Mouse (Mus musculus): ENCODE results near the gene Gpx3.
"Not testable (repeated sequence)": the region's sequence is repeated elsewhere in the genome, so short reads cannot be mapped to it uniquely, and the experiment has no call there.

Gpx3 gene

DNA sequence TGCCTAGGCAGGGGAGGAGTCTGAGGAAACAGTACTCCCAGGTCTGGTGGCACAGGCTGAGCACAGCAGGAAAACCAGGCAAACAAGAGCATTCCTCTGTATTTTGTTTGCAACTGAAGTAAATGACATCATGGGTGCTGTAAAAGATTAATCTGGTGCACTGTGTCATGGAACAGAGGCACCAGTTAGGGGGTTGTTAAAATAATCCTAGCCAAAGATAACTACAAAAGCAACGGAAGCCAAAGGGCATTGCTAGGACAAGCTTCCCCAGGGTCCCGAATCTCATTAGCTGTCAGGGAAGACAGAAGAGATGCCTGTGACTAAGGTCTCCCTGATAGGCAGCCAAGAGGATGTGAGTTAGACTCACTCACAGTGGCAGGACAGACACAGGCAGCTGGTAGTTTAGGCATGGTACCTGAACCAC is 21.2 kb upstream of the Gpx3 start:
- no peak for DNase-seq

DNA sequence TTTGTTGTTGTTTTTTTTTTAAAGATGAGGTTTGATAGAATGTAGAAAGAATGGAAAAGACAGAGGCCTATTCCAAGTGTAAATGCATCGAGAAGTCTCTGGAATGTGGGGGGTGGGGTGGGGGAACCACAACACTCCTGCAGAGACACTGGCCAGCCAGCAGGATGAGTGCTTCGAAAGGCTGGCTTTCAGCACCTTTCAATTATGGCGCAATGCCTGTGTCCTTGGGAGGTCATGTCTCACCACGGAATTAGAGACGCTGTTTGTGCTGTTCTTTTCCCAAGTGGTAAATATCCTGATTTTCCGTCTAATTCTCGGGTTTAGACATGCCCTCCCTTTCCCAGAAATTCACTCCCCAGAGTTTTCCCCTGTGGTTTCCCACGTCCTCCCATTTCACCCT is 19.6 kb upstream of the Gpx3 start:
- DNase-seq: no peak

DNA sequence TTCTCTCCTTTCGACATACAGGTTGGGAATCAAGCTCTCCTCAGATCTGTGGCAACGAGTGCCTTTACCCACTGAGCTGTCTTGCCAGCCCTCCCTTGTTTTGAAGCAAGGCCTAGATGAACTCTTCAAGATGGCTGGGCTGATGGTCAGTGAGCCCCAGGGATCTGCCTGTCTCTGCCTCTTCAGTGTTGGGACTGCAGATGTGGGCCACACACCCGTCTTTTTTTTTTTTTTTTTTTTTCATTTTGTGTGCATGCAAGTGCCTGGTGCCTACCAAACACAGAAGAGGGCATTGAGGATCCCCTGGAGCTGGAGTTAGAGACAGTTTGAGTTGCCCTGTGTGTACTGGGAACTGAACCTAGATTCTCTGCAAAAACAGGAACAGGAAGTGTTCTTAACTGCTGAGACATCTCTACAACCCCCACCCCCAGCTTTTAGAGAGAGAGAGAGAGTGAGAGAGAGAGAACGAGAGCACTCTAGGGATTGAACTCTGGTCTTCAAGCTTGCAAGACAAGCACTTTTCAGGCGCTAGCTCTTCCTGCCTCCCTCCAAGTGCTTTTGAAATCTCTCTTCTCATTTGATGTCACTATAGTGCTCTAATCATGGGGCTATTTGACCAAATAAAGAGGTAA is 17.9 kb upstream of the Gpx3 start:
- no peak for DNase-seq

DNA sequence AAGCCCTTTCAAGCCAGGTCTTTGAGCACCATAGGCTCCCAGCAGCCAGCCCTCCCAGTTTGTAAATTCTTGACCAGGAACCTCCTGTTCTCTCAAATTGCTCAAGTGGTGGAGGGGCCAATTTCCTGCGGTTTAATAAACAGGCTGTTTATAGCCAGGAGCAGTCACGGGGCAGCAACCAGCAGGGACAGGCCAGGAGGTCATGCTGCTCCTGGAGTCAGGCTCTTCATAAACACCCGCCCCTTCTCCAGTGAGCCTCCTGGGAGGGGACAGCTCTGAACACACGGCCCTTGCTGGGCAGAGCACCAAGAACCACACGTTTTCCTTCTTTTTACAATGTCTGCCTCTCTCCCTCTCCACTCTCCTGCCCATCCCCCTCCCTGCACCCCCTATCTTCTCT is 17.3 kb upstream of the Gpx3 start:
- DNase-seq: no peak

DNA sequence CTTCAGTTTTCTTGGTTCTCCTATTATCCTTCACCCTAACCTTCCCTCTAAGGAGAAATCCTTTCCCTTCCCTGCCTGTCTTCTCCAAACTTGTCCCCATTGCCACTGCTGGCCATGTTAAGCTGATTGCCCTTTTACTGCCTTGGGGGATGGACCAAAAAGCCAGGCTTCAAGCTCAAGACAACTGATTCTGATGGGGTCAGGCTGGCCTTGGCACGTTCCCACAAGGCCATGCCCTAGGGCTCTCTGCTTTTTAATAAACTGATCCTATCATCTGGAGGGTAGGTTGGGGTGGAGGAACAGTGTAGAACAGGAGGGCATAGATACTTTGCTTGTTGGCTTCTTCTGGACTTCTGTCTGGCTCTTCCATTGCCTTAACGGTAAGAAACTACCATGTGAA is 16.8 kb upstream of the Gpx3 start:
- no peak for DNase-seq

DNA sequence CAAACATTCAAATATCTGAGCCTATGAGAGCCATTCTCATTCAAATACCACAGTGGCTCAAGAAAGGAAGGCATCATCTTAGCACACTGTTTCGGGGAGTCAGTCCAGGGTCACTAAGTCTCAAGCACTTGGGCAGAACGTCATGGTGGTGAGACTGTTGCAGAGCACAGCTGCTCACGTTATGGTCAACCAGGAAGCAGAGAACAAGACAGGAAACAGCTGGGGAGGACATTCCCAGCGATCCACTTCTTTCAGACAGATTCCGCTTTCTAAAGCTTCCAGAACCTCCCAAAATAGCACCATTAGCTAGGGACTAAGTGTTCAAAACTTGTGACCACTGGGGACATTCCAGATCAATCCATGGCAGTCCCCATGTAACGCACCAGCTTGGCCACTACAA is 14.3 kb upstream of the Gpx3 start:
- DNase-seq: no peak

DNA sequence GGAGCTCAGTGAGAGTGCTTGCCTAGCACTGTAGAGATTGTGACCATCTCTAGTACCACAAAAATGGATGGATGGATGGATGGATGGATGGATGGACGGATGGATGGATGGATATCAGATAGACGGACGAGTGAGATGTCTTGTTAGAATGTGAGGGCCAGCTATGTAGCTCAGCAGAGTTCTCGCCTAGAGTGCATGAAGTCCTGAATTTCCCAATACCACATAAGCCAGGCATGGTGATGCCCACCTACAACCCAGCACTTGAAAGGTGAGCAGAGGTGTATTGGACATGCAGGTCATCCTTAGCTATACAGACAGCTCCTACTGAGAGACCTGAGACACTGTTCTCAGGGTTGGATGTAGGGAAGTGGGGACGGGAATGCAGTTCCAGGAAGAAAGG is 10.9 kb upstream of the Gpx3 start:
- no peak for DNase-seq

DNA sequence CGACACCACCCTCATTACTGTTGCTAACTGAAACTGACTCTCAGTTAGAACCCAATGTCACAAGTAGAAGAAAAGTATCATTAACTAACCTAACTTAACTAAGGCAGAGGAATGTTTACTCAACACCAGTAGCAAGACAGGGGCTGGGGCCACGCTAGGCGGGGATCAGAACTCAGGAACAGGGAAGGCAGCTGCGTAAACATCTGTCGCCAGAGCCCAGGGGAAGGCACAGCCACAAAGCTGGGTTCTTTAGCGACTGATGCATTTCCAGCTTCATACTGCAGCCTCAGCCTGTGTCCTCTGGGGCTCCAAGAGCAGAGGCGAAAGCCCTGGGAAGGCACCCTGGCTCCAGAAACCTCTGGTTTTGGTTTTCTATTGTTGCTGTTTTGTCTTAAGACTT is 10.2 kb upstream of the Gpx3 start:
- no peak for DNase-seq

DNA sequence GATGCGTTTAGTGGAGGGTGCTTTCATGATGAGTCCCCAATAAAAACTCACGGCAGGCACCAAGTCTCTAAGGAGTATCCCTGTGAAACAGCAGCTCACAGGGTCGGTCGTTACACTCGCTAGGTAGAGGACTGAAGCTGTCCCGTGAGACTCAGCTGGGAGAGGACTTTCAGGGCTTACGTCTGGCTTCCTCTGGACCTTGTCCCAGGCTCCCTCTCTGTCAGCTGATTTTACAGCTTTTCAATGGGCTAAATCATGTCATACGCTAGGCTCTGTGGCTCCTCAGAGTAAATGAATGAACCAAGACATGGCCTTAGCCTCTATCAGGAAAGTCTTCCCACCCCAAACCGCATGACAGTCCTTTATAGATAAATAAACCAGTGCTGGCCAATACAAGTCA is 7.7 kb upstream of the Gpx3 start:
- no peak for DNase-seq

DNA sequence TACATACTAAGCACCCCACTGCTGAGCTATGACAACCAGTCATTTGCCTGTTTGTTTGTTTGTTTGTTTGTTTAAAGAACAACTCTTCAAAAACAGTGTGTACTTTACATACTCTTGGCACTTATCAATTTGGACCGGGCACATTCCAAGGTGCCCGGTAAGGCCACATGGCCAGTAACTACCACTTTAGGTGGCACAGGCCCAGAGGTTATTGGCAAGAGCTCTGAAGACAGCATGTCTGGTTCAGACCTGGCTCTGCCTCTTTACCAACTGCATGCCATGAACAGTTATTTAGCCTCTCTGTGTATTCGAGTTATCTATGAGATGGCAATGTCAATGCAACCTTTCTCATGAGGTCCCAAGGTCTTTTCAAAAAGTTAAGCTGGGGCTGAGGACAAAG is 5.6 kb upstream of the Gpx3 start:
- not testable (repeated sequence) for DNase-seq

DNA sequence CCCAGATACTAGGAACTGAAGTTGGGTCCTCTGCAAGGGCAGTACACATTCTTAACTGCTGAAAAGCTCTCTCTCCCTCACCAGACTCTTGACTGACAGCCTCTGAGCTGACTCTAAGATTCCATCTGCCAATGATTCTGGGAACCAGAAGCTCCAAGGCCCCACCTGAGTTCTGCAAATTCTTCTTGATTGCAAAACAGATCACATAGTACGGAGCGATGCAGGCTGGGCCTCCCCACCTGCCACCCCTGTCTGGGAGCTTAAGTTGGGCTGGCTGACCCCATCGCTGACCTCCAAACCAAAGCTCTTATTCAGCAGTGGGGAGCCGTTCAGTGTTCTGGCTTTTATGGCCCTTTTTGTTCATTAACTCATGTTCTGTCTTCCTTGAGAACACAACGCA is 4.8 kb upstream of the Gpx3 start:
- no peak for DNase-seq

DNA sequence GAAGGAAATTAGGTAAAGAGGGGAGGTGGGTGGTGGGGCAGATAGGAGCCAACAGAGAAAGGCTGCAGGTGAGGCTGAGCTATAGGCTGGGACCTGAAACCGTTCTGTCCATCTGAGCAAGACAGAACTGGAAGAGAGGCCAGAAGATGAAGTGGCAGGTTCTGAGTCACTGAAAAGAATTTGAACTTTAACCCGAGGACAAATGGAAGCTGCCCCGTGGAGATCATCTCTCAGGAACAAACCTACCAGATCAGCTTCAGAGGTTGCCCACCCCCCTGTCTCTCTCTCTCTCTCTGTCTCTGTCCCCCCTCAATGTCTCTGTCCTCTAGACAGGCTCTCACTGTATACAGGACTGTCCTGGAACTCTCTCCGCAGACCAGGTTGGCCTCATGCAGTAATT is 2.6 kb upstream of the Gpx3 start:
- no peak for DNase-seq

DNA sequence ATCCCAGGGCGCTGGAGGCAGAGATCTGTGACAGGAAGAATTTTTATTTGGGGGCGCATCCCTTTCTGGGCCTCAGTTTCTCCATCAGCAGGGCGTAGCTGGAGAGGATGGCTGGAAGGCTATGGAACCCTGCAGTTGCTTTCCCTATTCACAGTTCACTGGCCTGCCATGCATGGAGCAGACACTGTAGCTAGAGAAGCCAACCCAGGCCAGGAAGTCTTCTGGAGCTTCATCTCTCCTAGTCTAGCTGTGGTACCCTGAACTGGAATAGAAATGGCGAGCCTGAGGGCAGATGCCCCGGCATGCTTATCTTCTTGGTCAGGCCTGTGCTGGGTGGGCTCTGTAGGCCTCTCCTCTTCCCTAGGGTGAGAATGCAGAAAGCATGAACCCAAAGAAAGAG is 1.1 kb downstream of the Gpx3 start:
- DNase-seq: no peak

DNA sequence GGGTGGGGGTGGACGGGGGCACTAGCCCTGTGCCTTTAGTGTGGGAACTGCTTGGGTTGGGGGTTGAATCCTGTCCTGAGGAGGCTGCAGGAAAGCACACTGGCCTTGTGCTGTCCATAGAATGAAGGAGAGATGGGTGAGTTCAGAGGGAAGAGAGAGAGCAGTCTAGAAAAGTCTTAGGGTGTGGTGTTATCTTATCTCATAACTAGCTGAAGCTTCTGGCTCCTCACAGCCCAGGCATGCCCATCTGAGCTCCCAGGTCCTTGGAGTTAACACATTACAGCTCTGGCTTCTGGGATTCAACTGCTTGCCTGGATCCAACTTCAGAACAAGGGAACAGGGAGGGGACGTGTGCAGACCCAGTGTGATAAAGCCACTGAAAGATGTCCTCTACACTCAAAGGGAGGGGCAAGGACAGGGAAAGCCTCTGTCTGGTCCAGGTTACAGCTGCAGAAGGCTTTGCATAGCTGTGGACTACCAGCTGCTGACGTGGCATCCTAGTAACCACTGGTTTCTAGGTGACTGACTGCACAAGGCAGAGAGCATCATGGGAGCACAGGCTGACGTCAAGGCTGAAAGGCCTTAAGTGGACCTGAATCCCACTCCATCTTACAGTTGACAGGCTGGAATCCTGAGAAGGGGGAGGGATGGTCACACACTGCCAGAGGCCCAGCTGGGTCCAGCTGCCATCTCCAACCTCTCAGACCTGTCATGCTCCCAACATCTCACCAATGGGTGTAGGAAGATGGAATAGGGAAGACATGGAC is 1.9 kb downstream of the Gpx3 start:
- no peak for DNase-seq

DNA sequence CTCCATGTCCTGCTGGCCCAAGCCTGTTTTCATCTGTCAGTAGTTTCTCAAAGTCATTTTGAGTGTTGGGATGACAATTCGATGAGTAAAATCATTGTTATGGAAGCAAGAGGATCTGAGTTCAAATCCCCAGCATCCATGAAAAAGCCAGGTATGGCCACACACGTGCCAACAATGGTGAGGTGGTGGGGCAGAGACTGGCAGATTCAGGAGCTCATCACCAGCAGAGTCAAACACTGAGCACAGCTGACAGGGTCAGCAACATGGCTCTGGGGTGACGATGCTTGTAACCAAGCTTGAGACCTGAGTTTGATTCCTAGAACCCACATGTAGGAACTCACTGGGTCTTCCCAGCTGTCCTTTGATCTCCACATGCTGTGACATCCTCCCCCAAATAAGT is 2.8 kb downstream of the Gpx3 start:
- no peak for DNase-seq

DNA sequence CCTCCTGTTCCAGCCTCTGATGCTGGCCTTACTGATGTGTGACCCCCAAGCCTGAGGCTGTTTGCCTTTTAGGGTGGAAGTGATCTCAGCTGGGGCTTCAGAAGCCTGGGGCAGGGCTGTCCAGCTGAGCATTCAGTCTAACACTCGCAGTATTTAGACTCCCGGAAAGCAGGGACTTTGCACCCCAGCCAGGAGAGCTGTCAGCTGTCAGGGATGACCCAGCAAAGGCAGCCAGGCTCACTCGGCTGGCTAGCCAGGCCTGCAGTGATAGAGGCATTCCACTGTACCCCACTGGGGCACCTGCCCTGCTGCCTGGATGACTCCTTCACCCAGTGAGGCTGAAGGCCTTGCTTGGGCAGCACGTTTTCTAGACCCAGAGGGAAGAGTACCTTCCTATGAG is 3.7 kb downstream of the Gpx3 start:
- DNase-seq: no peak

DNA sequence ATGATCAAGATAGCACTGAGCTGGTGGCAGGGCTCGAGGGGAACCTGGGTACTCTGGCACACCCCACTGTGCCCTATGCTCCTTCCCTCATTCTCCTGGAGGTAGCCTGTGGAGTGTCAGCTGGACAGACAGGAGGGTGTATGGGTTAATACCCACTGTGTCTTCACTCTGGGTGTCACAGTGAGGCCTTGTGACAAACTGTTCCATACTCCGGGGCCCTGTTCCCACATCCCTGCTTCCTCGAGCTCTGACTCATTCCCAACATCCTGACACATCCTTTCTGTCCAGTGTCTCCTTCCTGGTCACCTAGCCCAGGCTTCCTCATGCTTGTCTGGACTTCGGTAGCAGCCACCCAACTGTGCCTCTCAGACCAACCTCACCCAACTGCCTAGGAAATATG is 4.2 kb downstream of the Gpx3 start:
- DNase-seq: no peak

DNA sequence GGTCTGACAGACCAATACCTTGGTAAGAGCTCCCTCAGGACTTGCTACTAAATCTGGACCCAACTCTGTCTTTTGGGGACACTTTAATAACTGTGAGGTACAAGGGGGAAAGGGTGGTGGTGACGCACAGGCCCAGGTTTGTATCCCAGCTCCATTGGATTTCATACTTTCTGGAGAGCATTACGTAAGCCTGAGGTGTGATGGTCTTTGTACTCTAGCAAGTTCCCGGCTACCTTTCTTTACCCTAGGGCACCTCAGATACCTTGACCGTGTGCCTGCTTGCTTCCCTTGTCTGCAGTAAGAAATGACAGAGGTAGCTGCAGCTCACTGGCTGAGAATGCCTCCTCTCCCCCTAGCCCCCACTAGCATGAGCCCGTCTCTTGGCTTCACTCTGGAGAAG is 5.0 kb downstream of the Gpx3 start:
- no peak for DNase-seq

DNA sequence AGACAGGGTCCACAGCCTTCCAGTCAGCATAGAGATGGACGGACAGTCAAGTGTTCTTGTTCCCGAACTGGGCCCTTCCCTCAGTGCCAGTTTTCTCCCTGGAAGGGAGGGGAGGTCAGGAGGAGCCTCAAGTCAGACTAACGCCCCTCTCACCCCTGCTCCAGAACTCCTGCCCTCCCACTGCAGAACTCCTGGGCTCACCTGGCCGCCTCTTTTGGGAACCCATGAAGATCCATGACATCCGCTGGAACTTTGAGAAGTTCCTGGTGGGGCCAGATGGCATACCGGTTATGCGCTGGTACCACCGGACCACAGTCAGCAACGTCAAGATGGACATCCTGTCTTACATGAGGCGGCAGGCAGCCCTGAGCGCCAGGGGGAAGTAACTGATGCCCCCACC is 7.0 kb downstream of the Gpx3 start:
- no peak for DNase-seq

DNA sequence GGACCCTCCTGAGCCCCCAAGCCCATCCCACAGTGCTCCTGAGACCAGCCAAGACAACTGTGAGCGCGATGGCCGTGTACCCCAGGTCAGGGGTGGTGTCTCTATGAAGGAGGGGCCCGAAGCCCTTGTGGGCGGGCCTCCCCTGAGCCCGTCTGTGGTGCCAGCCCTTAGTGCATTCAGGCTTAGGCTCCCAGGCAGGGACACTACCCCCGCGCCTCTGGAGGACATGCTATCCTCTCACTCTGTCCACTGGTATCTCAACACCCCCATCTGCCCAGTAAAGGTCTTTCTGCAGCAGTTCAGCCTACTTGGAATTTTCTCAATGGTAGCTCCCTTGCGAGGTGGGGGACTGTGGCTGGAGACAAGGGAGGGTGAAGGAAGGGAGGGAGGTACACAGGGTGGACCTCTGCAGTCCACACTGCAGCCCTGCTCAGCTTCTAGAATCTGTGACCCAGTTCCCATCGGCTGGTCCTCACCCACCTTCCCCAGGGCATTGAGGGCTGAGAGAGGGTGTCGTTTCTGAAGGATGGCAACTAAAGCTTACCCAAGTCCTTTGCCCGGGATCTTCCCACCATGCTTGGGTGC is 7.9 kb downstream of the Gpx3 start:
- no peak for DNase-seq

DNA sequence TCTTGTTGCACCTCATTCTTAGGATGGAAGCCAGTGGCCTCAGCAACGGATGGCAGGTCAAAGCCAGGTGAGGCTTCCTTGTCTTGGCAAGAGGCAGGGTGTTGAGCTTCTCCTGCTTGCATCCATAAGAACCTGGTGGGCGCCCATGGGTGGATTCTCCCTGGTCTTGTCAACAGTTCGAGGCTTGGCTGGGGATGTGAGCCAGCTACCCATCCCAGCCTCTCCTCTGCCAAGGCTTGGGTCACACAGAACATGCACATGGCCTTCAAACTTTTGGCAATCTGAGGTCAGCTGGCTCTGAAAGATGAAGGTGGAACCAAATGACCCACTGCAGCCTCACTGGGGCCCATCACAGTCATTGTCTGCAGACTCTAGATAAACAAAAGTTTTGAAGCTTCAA is 8.9 kb downstream of the Gpx3 start:
- DNase-seq: no peak

DNA sequence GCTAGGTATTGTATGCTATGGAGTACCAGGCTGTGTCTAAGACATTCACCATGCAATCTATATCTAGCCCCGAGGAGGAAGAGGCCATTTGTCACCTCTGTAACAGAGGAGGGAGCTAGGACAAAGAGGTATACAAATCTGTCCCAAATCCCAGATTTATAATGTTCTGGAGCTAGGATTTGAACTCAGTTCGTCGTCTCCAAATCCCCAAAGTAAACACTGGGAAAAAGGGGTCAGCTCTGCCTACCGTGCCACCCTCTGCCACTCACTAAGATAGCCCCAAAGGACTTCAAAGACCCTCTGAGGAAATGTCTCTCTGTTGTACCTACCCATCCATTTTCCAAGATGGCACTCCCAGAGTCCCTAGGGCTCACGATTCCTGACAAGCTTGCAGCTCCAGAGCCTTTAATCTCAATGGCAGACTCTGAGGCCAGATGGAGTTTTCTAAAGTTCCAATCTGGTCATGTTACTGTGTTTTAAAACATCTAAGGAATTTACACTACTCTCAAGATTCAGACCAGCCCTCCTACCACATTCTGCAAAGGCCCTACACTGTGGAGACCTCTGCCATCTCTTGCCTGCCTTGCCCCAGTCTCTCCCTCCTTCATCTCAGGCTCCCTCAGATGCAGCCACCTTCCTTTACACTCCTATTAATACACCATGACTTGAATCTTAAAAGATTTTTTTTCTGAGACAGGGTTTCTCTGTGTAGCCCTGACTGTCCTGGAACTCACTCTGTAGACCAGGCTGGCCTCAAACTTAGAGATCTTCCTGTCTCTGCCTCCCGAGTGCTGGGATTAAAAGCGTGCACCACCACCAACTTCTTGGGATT is 9.6 kb downstream of the Gpx3 start:
- no peak for DNase-seq

DNA sequence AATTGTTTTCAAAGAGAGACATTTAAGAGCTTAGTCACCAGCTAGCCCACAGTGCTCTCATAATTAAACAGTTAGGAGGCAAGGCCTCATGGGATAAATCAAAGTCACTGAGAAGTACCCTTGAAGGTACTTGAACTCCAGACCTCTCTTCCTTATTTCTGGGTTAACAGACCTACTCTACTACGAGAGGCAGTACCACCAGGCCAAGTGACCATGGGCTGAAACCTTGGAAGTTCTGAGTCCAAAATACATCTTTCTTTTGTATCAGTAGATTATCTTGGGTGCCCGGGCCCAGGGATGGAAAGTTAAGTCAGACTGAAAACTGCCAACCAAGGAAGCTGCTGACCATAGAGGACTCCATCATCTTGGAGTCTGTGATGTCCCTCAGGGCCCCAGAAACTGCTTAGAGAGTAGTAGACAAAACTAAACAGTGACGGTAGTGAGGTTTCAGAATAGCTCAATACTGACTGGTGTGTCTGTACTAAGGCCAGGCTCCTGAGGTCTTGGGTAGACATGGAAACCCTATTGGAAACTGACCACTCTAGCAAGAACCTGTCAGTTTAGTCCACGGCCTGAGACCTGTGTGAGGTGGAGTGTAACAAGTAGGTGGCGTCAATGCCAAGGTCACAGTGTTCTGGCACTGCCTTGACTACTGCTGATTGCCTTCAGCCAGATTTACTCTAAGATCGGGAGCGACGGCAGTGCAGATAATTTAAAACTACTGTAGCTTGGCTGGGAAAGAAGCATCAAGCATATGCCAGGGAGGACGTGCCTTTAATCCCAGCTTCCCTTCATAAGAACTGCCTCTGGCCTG is 10.5 kb downstream of the Gpx3 start:
- DNase-seq: no peak

Measured in right cerebral cortex, postnatal 4 days (tissue).